Mouse (Mus musculus): Measurements from ENCODE around the gene Ltbr.

The Ltbr gene

DNA sequence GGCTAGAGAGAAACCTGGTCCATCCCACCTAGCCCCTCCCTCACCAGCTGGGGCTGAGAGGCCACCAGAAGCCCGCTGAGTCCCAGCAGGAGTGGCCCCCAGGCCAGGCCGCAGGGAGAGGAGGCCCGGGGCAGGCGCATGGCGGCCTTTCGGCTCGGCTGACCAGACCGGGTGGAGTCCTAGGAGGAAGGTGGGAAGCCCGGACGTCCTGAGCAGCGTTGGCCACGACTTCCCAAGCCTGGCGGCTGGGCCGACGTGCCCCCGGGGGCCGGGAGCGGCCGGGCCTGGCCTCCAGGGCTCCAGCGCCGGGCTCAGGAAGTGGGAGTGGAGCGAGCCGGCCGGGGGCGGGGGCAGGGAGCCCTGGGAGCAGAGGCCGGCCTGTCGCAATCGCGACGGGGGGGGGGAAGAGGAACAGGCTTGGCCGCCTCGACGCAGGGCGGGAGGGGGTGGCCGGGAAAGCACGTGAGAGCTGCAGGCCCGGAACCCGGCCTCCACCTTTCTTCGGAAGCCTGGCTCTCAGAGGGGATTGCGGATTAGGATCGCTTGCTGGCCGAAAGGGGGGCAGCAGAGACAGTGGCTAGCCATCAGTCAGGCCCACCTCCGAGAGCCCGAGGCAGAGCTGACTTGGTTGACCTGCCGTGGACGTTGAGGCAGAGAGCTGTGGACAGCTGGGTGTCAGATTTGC lies at the start of gene Ltbr:
Ltbr (minus strand) TSS at position 340 of the 685 bp plus-strand sequence.
- peak; percentile 70 to 77 for DNase-seq

DNA sequence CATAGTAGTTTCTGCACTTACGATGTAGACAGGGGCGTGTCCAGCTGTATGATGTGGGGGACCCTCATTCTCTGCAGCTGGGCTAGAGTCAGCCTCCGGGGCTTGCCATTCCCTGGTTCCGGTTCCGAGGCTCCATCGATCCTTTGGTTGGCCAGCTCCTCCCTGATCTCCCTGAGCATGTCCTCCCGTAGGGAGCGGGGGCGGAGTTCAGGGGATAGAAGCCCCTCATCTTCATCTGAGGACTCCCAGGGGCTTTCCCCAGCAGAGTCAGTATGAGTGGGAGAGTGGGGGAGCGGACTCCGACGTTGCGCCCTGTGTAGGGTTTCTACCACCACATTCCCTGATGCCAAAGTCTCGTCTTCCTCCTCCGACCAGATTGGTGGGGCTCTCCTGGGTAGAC lies 49.3 kb upstream of the Ltbr start:
- DNase-seq: no peak

DNA sequence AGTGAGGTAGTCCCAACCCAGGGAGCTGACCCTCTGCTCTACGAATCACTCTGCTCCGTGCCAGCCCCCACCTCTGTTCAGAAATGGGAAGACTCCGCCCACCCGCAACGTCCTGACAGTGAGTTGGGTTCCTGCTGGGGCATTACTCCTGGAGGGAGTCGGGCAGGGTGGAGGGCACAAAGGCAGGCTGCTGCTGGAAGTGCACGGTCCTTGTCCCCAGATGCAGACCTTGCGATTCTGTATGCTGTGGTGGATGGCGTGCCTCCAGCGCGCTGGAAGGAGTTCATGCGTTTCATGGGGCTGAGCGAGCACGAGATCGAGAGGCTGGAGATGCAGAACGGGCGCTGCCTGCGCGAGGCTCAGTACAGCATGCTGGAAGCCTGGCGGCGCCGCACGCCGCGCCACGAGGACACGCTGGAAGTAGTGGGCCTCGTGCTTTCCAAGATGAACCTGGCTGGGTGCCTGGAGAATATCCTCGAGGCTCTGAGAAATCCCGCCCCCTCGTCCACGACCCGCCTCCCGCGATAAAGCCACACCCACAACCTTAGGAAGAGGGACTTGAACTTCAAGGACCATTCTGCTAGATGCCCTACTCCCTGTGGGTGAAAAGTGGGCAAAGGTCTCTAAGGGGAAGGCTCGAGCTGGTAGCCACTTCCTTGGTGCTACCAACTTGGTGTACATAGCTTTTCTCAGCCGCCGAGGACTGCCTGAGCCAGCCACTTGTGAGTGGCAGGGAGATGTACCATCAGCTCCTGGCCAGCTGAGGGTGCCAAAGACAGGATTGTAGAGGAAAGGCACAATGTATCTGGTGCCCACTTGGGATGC lies 48.0 kb upstream of the Ltbr start:
- DNase-seq: peak; percentile 74 to 75

DNA sequence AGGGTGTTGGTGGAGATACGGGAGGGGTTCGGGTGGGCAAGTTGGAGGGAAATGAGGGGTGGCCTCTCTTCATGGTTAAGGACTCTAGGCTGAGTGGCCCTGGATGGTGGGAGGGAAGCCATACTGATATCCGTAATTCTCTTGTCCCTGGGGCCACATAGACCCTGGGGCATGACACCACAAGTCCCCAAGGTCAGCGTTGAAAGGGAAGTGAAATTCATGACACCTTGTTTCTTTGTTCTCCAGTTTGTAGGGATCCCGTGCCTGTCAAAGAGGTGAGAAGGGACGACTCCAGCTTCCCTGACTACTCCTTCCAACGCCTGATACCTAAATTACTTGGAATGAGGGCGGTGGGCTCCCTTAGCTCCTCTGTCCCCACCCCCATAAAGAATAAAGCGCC lies 47.2 kb upstream of the Ltbr start:
- DNase-seq: no peak

DNA sequence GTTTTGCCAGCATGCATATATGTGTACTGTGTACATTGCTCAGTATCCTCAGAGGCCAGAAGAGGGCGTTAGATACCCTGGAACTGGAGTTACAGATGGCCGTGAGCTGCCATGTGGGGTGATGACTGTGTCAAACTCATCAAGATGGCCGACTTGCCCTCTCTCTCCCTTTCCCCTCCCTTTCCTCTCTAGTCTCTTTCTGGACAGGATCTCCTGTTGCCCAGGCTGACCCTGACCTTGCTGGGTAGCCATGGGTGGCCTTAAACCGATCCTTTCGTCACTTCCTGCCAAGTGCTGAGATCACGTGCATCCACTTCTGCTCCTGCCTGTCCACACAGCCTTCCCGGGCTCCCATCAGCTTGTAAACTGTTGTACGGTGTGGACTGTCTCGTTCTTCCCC lies 46.3 kb upstream of the Ltbr start:
- DNase-seq: no peak

DNA sequence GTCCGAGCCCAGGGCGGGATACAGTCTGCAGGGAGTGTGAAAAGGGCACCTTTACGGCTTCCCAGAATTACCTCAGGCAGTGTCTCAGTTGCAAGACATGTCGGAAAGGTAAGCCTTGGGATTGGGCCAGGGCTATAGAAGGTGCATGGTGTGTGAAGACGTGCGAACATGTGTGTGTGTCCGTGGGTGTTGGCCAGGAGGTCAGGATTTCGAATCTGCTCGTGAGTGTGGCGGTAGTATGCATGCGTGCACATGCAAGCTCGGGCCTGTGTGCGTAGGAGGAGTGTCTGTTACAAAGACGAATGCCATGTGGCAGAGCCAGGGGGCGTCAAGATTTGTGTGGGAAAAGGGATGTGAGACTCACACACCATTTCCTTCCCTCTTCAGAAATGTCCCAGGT lies 43.6 kb upstream of the Ltbr start:
- DNase-seq: no peak

DNA sequence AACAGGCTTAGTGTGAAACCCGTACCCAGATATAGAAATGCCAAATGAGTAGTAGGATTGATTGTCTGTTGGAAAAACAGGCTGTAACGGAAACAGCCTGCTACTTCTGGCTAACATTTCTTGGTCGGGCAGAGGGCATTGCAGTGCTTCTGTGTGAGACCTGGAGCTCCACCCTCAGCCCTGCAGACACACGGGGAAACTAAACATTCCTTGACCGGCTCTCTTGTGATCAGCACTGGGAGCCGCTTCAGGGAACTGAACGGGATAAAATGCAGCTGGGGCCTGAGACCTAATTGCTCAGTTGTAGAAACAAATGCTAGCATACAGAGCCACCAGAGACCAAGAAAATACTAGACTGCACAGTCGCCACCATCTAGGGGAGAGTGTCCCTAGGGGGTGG lies 42.6 kb upstream of the Ltbr start:
- DNase-seq: no peak

DNA sequence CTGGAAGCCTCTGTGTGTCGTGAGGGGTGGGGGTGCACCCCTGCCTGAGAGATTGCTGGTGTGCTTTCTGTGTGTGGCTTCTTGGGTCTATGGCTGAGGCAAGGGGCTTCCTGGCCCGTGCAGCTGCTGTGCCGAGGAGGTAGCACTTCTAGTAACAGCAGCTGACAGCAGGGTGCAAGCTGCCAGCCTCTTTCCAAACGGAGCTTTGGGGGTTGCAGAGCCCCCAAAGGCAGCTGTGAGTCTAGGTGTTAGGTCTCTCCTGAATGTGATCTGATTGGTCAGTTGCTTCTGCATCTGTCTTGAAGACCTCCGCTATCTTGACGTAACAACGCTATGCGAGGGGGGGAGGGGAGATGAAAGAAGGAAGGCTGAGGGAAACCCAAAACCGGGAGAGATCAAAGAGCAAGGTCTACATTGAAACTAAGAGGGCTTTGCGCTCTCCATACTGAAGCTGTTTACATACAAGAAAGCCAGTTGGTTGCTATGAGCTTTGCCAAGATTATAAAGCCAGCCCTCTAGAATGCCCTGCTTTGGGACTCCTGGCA lies 41.6 kb upstream of the Ltbr start:
- no peak for DNase-seq

DNA sequence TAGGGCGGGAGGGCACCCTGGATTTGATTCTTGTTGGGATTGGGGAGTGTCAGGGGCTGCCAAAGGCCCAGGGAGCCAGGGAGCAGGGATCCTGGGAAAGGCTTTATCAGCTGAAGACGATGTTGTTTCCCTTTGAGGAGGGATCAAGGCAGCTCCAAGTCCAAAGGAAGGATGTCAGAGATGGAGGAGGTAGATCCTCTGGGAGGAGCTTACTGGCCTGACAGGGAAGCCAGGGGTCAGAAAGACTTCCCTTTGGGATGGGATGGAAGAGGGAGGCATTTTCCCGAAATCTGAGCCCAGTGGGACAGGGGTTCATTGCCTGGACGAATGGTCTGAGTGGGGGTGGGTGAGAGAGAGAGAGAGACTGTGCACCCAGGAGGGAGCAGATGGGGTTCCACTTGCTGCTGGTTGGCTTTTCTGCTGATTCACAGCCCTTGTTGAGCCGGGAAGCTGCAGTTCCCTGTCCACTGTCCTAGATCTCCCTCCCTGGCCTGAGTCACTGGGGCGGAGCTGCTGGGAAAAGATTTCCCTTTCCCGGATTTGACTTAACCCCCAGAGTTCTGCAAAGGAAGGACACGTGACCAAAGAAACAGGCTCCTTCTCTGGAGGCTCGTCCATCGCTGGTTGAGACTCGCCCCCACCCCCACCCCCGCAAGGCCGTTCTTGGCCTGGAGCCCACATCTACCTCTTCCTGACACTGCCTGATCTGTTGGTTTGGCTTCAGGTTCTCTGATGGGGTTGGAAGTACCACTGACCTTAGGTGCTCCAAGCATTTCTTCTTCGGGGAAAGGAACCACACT lies 40.9 kb upstream of the Ltbr start:
- DNase-seq: peak; percentile 29 to 33

DNA sequence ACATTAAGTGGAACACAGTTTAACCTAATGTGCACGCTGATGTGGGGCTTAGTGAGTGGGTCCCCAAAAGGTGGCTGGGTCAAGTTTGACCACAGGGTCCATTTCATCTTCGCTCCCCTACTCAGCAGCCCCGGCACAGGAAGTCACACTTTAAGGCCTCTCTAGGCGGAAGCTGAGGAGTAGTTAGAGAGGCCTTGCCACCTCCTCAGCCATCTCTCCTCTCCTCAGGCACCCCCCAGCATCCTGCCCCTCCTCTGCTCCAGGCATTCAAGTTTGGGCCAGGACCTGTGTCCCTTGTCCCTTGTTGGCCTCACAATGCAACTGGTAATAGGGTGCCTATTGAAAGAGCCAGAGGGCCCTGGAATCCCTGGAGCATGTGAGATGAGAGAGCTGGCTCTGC lies 40.0 kb upstream of the Ltbr start:
- no peak for DNase-seq

DNA sequence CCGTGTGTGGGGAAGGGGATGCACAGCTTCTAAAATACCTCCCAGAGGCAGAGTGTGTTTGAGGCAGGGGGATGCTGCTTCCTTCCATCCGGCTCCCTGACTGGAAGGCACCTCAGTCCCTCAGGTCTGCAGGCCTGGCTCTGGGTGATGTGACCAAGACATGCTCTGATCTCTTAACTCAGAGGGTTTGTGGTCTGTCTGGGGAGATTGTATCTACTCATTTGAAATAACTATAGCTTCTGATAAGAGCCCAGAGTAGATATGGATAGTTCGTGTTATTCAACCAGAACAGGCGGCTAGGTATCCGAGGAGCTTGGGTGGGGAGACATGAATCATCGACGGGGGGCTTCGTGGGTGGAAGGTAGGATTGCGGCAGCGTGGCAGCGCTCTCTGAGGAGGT lies 39.5 kb upstream of the Ltbr start:
- no peak for DNase-seq

DNA sequence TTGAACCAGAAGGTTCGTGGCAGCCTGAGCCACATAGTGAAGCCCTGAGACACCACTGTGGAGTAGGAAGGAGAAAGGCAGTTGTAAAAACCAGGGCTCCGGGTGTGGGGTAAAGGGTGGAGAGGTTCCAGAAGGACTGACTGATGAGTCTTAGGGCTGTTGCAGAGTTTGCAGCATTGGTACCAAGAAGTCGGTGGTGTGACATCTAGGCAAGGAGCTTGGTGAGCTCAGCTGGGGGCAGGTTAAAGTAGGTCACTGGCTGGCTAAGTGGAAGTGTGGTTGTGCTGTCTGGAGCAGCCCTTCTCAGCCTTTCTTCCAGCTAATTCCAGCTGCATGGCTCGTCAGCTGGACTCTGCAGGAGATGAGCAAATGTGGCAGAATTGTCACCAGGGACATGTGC lies 39.1 kb upstream of the Ltbr start:
- DNase-seq: no peak

DNA sequence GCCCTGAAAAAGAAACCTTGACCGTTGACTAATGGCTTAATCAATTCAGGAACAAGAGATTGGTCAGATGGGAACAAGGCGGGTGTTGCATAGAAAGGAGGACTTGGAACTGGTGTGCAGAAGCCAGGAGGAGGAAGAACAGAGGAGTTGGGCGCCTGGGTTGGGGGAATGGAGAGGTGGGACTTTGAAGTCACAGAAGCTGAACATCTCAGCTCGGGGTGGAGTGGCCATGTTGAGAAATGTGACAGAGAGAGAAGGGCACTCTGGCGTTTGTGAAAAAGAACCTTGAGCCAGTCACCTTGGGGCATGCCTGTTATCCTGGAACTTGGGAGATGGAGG lies 38.3 kb upstream of the Ltbr start:
- no peak for DNase-seq

DNA sequence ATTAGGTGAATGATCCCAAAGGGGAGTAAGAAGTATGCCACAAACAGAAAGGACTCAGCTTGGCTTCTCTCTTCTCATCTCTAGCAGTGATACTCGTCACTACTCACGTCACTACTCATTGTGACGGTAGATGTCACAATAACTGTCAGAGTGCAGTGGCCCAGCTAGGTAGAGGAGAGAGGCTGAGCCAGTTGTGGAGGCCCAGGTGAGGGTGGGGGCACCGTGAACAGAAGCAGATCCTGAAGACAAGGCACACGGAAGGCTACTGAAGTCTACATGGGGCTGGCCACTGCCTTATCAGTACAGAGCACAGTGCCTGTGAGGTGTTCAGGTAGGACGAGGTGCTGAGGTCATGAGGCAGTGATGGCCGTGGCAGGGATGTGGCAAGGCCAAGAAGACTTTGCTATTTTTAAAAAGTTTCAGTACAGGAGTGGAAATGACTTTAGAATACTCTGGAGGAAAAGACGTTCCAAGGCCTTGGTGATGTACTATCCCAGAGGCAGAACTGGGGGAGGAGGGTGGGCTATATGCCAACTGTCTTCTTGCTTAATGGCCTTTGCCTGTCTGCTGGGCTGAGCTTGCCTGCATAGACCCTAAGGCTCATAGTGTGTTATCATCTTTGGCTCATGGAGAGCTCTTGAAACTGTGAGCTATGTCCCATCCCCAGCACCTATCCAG lies 37.8 kb upstream of the Ltbr start:
- peak in 1 of 2 experiments; percentile 28 for DNase-seq

DNA sequence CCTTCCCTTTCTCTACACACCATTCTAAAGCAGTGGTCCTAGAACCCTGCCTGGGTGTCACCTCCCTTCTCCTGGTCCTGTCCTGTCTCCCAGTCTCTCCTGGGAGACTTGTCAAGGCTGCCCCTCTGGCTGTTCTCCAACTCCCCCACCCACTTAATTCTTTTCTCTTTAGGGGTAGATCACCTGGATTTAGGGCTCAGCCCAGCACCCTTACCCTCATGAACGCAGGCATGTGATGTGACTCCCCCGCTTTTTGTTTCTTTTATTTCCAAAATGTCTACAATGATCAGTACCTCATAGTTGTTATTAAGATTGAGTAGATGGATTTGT lies 37.3 kb upstream of the Ltbr start:
- DNase-seq: no peak

DNA sequence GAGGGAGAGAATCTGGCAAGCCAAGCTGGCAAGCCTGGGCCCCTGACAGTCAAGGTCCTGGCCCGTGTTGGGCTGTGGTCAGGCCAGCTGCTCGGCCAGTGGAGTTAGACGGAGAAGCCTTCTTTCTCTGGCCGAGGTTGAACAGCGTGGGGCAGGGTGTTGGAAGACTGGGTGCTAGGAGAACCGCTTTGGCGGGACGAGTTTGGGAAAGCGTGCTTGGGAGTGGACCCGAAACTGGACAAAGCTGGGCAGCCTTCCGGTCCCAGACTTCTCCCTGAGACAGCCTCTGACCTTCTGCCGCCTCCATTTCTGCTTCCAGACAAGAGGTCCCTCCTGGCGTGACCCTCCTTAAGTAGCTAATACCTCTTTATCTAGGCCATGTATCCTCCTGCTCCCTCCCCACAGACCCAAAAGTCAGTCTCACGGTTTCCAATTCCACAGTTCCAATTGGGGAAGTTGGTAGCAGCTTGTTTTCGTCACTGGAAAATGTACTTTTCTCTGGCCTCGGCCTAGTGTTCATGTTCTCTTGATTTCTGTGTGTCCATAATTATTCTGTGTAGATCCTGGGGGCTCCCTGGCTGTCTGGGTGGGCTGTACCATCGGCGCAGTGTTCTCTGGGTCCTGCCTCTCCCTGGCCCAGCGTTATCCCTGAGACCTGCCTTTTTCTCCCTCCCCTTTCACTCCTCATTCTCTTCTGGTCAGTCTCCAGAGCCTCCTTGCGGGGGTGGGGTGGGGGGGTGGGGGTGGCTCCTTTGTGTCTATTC lies 36.7 kb upstream of the Ltbr start:
- DNase-seq: peak in 1 of 2 experiments; percentile 63

DNA sequence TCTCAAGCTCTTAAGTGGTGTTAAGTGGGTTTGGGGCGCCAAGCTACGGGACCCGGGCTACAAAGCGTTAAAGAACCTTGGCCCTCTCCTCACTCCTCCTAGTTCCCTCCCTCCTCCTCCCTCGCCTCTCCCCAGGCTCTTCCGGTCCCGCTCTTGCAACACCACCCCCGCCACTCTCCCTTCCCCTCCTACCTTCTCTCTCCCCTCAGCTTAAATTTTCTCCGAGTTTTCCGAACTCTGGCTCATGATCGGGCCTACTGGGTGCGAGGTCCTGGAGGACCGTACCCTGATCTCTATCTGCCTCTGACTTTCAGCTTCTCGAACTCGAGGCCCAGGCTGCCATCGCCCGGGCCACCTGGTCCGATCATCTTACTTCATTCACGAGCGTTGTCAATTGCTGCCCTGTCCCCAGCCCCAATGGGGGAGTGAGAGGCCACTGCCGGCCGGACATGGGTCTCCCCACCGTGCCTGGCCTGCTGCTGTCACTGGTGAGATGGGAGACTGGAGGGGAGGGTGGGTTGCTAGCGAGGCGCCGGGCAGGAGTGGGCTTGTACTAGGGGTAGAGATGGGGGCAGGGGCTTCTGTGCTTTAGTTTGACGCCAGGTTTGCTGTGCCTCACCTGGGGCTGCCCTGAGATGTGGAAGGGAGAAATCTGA lies 36.0 kb upstream of the Ltbr start:
- DNase-seq: peak; percentile 57

DNA sequence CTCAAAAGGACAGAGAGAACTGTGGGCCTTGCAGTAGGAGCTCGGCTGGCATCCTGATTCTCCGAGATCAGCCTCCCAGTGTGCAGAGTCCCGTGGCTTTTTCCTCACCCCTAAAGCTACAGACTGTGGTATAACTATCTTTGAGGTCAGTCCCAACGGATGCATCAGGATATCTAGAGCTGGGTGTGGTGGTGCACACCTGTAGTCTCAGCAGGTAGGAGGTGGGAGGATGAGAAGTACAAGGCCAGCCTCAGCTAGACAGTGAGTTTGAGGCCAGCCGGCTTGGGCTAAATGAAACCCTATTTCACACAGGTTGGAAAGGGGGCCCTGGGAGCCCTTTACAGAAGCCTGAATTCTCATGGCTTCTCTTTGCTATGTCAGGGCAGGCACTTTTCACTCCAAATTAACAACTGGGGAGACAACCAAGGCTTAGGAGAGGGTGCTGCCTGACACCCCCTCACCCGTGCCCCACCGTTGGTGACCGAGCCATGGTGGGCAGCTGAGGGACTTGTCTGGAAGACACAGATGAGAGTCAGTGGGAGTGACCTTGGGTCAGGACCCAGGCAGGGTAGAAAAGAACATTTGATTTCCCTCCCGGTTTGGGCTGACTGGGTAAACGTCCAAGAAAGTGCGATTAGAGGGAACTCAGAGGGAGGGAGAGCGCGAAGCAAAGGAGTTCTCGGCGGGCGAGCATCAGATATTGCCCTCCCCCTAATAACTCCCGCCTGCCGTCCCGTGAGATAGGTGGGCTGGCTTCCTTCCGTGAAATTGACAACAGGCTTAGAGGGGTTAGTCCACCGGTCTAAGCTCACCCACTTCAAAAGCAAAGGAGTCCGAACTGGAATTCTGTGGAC lies 35.3 kb upstream of the Ltbr start, which contains the start of gene Tnfrsf1a:
Tnfrsf1a (plus strand) TSS at position 642 of the 854 bp plus-strand sequence.
- no peak for DNase-seq

DNA sequence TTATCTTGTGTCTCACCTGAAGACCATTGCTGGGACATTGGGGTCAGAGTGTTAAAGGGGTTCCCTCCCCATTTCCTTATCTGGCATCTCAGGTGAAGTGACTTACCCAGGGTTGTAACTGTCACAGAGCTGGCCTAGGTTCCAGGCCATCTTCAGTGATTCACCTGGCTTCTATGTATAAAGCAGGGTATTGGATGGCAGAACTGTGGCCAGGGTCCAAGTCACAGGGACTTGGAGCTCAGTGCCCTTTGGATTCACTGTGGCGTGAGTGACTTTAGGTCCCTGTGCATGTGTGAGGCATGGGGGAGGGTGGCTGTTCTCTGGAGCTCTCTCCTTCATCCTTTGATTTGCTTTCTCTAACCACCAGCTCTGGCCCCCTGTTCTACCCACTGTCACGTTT lies 32.3 kb upstream of the Ltbr start:
- DNase-seq: no peak

DNA sequence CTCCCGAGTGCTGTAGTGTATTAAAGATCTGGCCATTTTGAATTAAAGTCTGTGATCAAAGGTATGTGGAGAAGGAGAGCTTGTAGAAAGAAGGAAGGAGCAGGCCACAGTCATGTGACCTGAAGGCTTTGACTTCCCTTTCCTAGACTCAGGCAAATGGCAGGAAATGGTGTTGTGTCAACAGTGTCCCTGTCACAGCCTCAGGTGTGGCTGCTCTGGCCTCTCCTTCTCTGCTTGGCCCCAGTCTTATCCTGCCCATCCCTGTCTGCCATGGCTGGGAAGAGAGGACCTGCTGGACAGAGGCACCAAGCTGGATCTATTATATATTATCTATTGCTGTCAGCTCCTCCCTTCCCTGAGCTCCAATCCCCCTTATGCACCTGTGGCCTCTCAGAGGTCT lies 31.9 kb upstream of the Ltbr start:
- no peak for DNase-seq

DNA sequence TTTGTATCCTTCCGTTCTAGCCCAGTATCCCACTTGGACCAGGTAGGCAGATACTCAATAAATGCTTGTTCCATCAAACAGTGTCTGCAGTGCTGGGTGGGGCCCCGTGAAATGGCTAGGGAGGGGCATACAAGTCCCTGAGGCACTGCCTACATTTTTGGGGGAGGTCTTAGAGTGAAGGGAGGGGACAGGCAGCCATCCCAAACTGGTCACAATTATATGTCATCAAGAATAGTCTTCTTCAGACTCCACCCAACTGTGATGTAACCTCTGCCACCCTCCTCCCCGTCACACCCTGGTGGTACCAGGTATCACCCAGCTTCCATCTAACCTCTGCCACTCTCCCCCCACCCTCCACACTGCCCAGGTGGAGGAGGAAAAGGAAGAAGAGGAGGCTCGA lies 31.2 kb upstream of the Ltbr start:
- DNase-seq: no peak
